Mouse (Mus musculus) thymus, adult 2 months (tissue): ENCODE results near the gene P2rx4. TPM values are rescaled to one million over a fixed set of nuclear protein-coding genes. Genes with fewer than 3 reads are reported as not detected.

Experiments used
- DNase-seq: peaks from one replicate; pipeline ENCODE4 v3.0.0; 2021
- H3K27ac ChIP-seq: fragments of 200-500 bp; 2 replicates; pipeline ENCODE4 v1.5.1; 2012; ENCODE audit warnings: low read length, control low read depth; ENCODE audit not compliant: control insufficient read depth, insufficient read depth
- H3K27me3 ChIP-seq: fragments of 200-500 bp; 2 replicates; pipeline ENCODE4 v1.6.1; 2012; ENCODE audit warnings: mild to moderate bottlenecking, low read length, moderate library complexity, mixed read lengths; ENCODE audit not compliant: control insufficient read depth, insufficient read depth
- H3K36me3 ChIP-seq: fragments of 200-500 bp; 2 replicates; pipeline ENCODE4 v1.6.1; 2012; ENCODE audit warnings: mild to moderate bottlenecking, low read length, moderate library complexity; ENCODE audit not compliant: control insufficient read depth, insufficient read depth
- H3K4me1 ChIP-seq: fragments of 200-500 bp; replicated peaks from 2 replicates; pipeline ENCODE4 v1.6.1; 2012; ENCODE audit warnings: low read length; ENCODE audit not compliant: control insufficient read depth, insufficient read depth
- H3K4me3 ChIP-seq: fragments of 200-500 bp; 2 replicates; pipeline ENCODE4 v1.5.1; 2012; ENCODE audit warnings: mild to moderate bottlenecking, low read length, control low read depth, moderate library complexity; ENCODE audit not compliant: control insufficient read depth, insufficient read depth
- CTCF ChIP-seq: fragments of 200-500 bp; IDR thresholded peaks from 2 replicates; pipeline ENCODE4 v1.5.1; 2012; ENCODE audit warnings: mild to moderate bottlenecking, control low read depth, low read length, moderate library complexity, borderline replicate concordance; ENCODE audit not compliant: control insufficient read depth, poor library complexity, insufficient read depth; ENCODE audit errors: extremely low read depth
- POLR2A ChIP-seq: fragments of 200-500 bp; IDR thresholded peaks from 2 replicates; pipeline ENCODE4 v1.6.1; 2012; ENCODE audit warnings: mild to moderate bottlenecking, low read length, control low read depth, moderate library complexity; ENCODE audit not compliant: control insufficient read depth, poor library complexity, insufficient read depth; ENCODE audit errors: extremely low read depth
- WGBS: fragments of 180-500 bp; shearing (Covaris S2); methylation state at CpG from one replicate; pipeline ENCODE4 v1.1.7; 2018; 5-methylcytosine and 5-hydroxymethylcytosine counted together
- polyA plus RNA-seq: library from polyadenylated mRNA; depleted of rRNA; stranded (reverse); fragments of >200 nt; gene quantifications from 2 replicates; pipeline ENCODE4 v1.2.3, GENCODE M21; 2012

The P2rx4 gene
- polyA plus RNA-seq, 1 experiment, result 51.4 TPM

GRCm38 (mm10) chr5:122731321-122731720 lies 24.0 kb downstream of the P2rx4 start:
- Histone ChIP-seq H3K36me3 (no peaks in the 10 kb centered on the region), H3K27ac (peak overlapping the region; percentile 55; the same call in 1 of the 2 replicates), H3K4me1 (peaks cover 32% of the 10 kb centered on the region), H3K4me3 (no peak overlapping the region), H3K27me3 (no peaks in the 10 kb centered on the region)
- TF ChIP-seq POLR2A (no peak), CTCF (peak; percentile 84; the same call in 1 of the 2 replicates)
- 28% methylated on average over 8 of the region's 8 CpGs for WGBS
- DNase-seq, result peak; percentile 84

GRCm38 (mm10) chr5:122731991-122732673 lies 24.8 kb downstream of the P2rx4 start:
- DNase-seq, result peak; percentile 48
- 4% methylated on average over 15 of the region's 15 CpGs for WGBS

GRCm38 (mm10) chr5:122733881-122734280 lies 26.5 kb downstream of the P2rx4 start:
- WGBS, result 3% methylated on average over 17 of the region's 17 CpGs
- peaks cover 32% of the 10 kb centered on the region for H3K4me1 ChIP-seq
- no peak overlapping the region for H3K27ac ChIP-seq
- H3K27me3 ChIP-seq, result no peaks in the 10 kb centered on the region
- H3K4me3 ChIP-seq, result peak overlapping the region; percentile 75
- no peak for TF ChIP-seq POLR2A
- 0 out of 2 replicates have a peak, but pooled peaks have one; percentile 25 for TF ChIP-seq CTCF
- H3K36me3 ChIP-seq, result no peaks in the 10 kb centered on the region
- peak; percentile 49 for DNase-seq

More at GRCm38 (mm10) chr5:122731991-122732673, 24.8 kb downstream of the P2rx4 start:
- no peaks in the 10 kb centered on the region for H3K36me3 ChIP-seq
- H3K27ac ChIP-seq, result peak overlapping the region; percentile 68
- no peaks in the 10 kb centered on the region for H3K27me3 ChIP-seq
- peak overlapping the region; percentile 3 for H3K4me3 ChIP-seq
- TF ChIP-seq CTCF (no peak), POLR2A (no peak)
- H3K4me1 ChIP-seq, result peaks cover 32% of the 10 kb centered on the region

- DNase-seq, result no peak
- WGBS, result 96% methylated on average over 7 of the region's 7 CpGs
- H3K4me1 ChIP-seq, result peaks cover 32% of the 10 kb centered on the region
These were observed 28.5 kb downstream of the P2rx4 start for GRCm38 (mm10) chr5:122735853-122736252.

DNA sequence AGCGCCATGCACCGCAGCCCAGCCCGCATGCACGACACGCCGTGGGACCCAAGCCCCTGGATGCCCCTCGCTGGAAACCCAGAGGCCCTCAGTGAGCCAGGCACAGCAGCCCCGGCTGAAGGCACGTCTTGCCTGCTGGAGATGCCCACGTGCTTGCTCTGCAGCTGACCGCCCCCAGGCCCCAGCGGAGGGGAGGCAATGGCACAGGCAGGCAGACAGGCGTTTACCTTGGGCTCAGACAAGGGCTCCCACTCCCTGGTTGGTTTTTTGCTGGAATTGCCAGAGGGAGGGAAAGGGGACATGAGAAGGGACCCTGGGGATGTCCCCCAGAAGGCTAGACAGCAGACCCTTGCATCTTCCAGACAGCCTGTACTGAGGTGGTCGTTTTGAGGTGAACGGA lies 29.4 kb downstream of the P2rx4 start:
- TF ChIP-seq POLR2A (no peak), CTCF (no peak)
- Histone ChIP-seq H3K27me3 (no peaks in the 10 kb centered on the region), H3K4me3 (no peak overlapping the region), H3K4me1 (peaks cover 26% of the 10 kb centered on the region), H3K27ac (no peak overlapping the region), H3K36me3 (no peaks in the 10 kb centered on the region)
- WGBS, result 98% methylated on average over 15 of the region's 15 CpGs
- no peak for DNase-seq

More at GRCm38 (mm10) chr5:122735853-122736252, 28.5 kb downstream of the P2rx4 start:
- no peak for TF ChIP-seq POLR2A
- TF ChIP-seq CTCF, result no peak
- Histone ChIP-seq H3K27ac (no peak overlapping the region), H3K4me3 (no peak overlapping the region), H3K36me3 (no peaks in the 10 kb centered on the region), H3K27me3 (no peaks in the 10 kb centered on the region)

DNA sequence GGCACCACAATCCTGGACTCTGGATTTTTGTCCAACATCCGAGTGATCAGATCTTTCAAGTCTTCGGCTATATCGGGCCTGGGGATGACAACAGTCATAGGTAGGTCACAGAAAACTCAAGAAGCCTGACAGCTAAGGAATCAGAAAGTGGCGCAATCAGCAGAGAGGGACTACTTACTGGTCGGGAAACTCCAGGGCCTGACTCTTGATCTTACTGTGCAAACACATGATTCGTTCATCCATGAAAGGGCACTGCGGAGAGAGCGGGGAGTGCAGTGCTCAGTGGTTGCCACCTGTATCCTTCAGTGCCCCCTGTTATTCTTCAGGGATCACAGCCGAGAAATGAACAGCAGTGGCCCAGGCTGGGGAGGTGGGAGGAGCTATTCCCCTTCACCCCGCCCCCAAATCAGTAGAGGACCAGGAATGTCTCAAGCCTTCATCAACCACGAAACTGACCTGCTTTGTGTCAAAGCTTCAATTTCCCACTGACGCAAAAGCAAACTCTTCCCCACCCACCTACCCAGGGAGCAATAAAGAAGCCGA lies 36.6 kb downstream of the P2rx4 start:
- no peaks in the 10 kb centered on the region for H3K36me3 ChIP-seq
- no peak overlapping the region for H3K27ac ChIP-seq
- H3K27me3 ChIP-seq, result no peaks in the 10 kb centered on the region
- 0 out of 2 replicates have a peak, but pooled peaks cover 4% of the 10 kb centered on the region for H3K4me1 ChIP-seq
- TF ChIP-seq POLR2A (no peak), CTCF (no peak)
- no peak for DNase-seq
- WGBS, result 95% methylated on average over 13 of the region's 13 CpGs
- H3K4me3 ChIP-seq, result no peak overlapping the region
